Mouse (Mus musculus): Measurements from ENCODE around the gene Btn2a2.

GRCm38 (mm10) chr13:23500424-23501200 is 12.0 kb upstream of the Btn2a2 start:
- TF ChIP-seq CTCF (IDR thresholded peaks at IDR 0.05; ENCODE audit: borderline replicate concordance, insufficient read depth, low read depth, low read length) = no peak
- TF ChIP-seq POLR2A (IDR thresholded peaks at IDR 0.05; ENCODE audit: borderline replicate concordance, insufficient read depth, low read length) = no peak

All from cerebellum, adult 2 months (tissue).